8 mouse cellular contexts compared by ENCODE assay signal in genomic region chr15:12824197-12824952, GRCm38 (mm10). TPM values are rescaled to one million over a fixed set of nuclear protein-coding genes. Genes with fewer than 3 reads are reported as not detected.
DNase-seq lines count a peak whose midpoint lies in the region; ATAC-seq lines count a peak whose summit lies in the region.

Gene 6030458C11Rik (minus strand): TSS chr15:12824649.
Gene Drosha (plus strand): TSS chr15:12824815.

- ATAC-seq in forebrain, embryonic 14.5 days: peak; percentile 100
- peak; percentile 100 for ATAC-seq in neural tube, embryonic 15.5 days (ENCODE audit: low FRiP score)

- H3K27ac ChIP-seq in forebrain, embryonic 14.5 days (ENCODE audit: low read depth, low read length): peak within 1 kb of the TSS; percentile 73; the same call in 1 of the 2 replicates
- H3K27ac ChIP-seq in neural tube, embryonic 15.5 days (replicated peaks): peak within 1 kb of the TSS; percentile 85

- H3K9me3 ChIP-seq in forebrain, embryonic 14.5 days (replicated peaks; ENCODE audit: control insufficient read depth, low read length): no peaks in the 10 kb centered on the region
- no peaks in the 10 kb centered on the region for H3K9me3 ChIP-seq in neural tube, embryonic 15.5 days (replicated peaks)

- no peaks in the 10 kb centered on the region for H3K27me3 ChIP-seq in forebrain, embryonic 14.5 days (replicated peaks; ENCODE audit: control insufficient read depth, insufficient read depth, low read length)
- no peaks in the 10 kb centered on the region for H3K27me3 ChIP-seq in neural tube, embryonic 15.5 days (replicated peaks)

- peaks cover 13% of the 10 kb centered on the region for H3K4me1 ChIP-seq in forebrain, embryonic 14.5 days (ENCODE audit: control insufficient read depth, insufficient read depth, low read length)
- H3K4me1 ChIP-seq in neural tube, embryonic 15.5 days: peaks cover 35% of the 10 kb centered on the region

- H3K4me3 ChIP-seq in forebrain, embryonic 14.5 days (ENCODE audit: low read depth, low read length): peak within 1 kb of the TSS; percentile 81
- peak within 1 kb of the TSS; percentile 97 for H3K4me3 ChIP-seq in neural tube, embryonic 15.5 days (replicated peaks)

- DNase-seq in ES-CJ7 (ENCODE audit: low read depth, low spot score): peak; percentile 99
- peak; percentile 97 for DNase-seq in cerebellum, adult 11 months
- peak; percentile 99 for DNase-seq in forebrain, embryonic 14.5 days (ENCODE audit: low spot score)
- DNase-seq in heart, postnatal 14 days: peak; percentile 98 to 99
- peak; percentile 98 for DNase-seq in layer of hippocampus, adult 11-12 months (ENCODE audit: low spot score)
- peak; percentile 99 for DNase-seq in lung, adult 18-20 months
- peak; percentile 99 for DNase-seq in testis, postnatal 14 days (ENCODE audit: low spot score)

- peak within 1 kb of the TSS; percentile 64 for H3K4me2 ChIP-seq in forebrain, embryonic 14.5 days (ENCODE audit: low read length)
- peak within 1 kb of the TSS; percentile 75 for H3K4me2 ChIP-seq in neural tube, embryonic 15.5 days

- H3K36me3 ChIP-seq in forebrain, embryonic 14.5 days (ENCODE audit: control insufficient read depth, insufficient read depth, low read length): peaks cover 58% of the 10 kb centered on the region
- peaks cover 49% of the 10 kb centered on the region for H3K36me3 ChIP-seq in neural tube, embryonic 15.5 days

- WGBS in forebrain, embryonic 14.5 days: under 1% methylated on average over 67 of the region's 67 CpGs
- WGBS in neural tube, embryonic 15.5 days: under 1% methylated on average over 67 of the region's 67 CpGs

- intact Hi-C loops in heart, postnatal 14 days (cut with DNase I): loop anchor here (10.0 kb wide), 1 partner anchor 840 kb away; no protein-coding TSS in a partner anchor

- peak within 1 kb of the TSS; percentile 88 for H3K9ac ChIP-seq in forebrain, embryonic 14.5 days (ENCODE audit: low read length)
- H3K9ac ChIP-seq in neural tube, embryonic 15.5 days (replicated peaks): peak within 1 kb of the TSS; percentile 88

RNA-seq across cellular contexts. Expression of gene 6030458C11Rik, which starts in this region (rescaled TPM):
- 13.2 and 17.1 TPM in 2 replicates for polyA plus RNA-seq in forebrain, embryonic 14.5 days (2014; fragmentation: Nextera tagmentation; extraction: Ambion mirVana)
- 10 to 100 TPM; 14.2 to 14.9 TPM for total RNA-seq in heart, postnatal 14 days (2021)
- 37.3 and 38.6 TPM in 2 replicates for polyA plus RNA-seq in neural tube, embryonic 15.5 days (2015; fragmentation: Nextera tagmentation; extraction: Ambion mirVana)

RNA-seq across cellular contexts. Expression of gene Drosha, which starts in this region (rescaled TPM):
- 50.2 and 60.4 TPM in 2 replicates for polyA plus RNA-seq in forebrain, embryonic 14.5 days (2014; fragmentation: Nextera tagmentation; extraction: Ambion mirVana)
- total RNA-seq in heart, postnatal 14 days (2021): 10 to 100 TPM; 29.3 to 32.7 TPM
- 41.8 and 43.1 TPM in 2 replicates for polyA plus RNA-seq in neural tube, embryonic 15.5 days (2015; fragmentation: Nextera tagmentation; extraction: Ambion mirVana)

Comparison
In these comparisons a context has a peak if more than half of its experiments do, and no peak if none do; other contexts are left out.
1. Peak in every context shown above with its lines: DNase-seq, ATAC-seq, H3K4me3 ChIP-seq and H3K27ac ChIP-seq.